Mouse (Mus musculus) cortical plate, adult 2 months (tissue): ENCODE results near the gene Snrnp35.

Source experiments
- CTCF ChIP-seq: fragments of 200-500 bp; IDR thresholded peaks from 2 replicates; pipeline ENCODE4 v1.5.1; 2011; ENCODE audit warnings: mild to moderate bottlenecking, control low read depth, low read length; ENCODE audit not compliant: insufficient read depth; ENCODE audit errors: extremely low read depth
- POLR2A ChIP-seq: fragments of 200-500 bp; IDR thresholded peaks from 2 replicates; pipeline ENCODE4 v1.6.1; 2011; ENCODE audit warnings: mild to moderate bottlenecking, low read length, control low read depth; ENCODE audit not compliant: insufficient read depth; ENCODE audit errors: extremely low read depth

DNA sequence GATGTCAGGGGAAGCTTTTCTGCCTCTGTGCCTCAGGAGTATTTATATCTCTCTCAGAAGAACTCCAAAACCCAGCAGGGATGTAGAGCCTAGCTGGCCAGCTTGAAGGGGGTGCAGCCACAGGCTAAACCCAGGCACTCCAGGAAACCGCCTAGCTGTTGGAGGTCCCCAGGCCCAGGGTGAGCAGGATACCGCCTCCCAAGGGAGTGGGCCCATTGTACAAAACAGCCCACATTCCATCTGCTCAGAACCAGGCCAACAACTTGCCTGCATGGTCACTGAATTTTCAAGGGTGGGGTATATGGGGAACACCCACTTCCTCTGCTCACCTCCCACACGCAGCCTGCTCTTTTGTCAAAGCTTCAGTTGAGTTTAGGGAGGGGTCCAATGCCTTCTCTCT is 17.6 kb downstream of the Snrnp35 start:
- TF ChIP-seq CTCF (no peak), POLR2A (no peak)
